Mouse (Mus musculus): ENCODE measurements around the gene 2510009E07Rik. TPM values are rescaled to one million over a fixed set of nuclear protein-coding genes. Genes with fewer than 3 reads are reported as not detected.

2510009E07Rik gene
- polyA plus RNA-seq, 1 experiment: 14.1 TPM

GRCm38 (mm10) chr16:21636156-21636853, 58.2 kb downstream of the 2510009E07Rik start:
- DNase-seq (ENCODE audit: low spot score): no peak

- no peak for DNase-seq (ENCODE audit: low spot score)
Observed at GRCm38 (mm10) chr16:21634460-21634859, 60.0 kb downstream of the 2510009E07Rik start.

GRCm38 (mm10) chr16:21631815-21632222, 62.6 kb downstream of the 2510009E07Rik start:
- no peak for DNase-seq (ENCODE audit: low spot score)

GRCm38 (mm10) chr16:21630614-21631013, 63.9 kb downstream of the 2510009E07Rik start:
- DNase-seq (ENCODE audit: low spot score): no peak

GRCm38 (mm10) chr16:21628061-21628591, 66.3 kb downstream of the 2510009E07Rik start:
- no peak for DNase-seq (ENCODE audit: low spot score)

GRCm38 (mm10) chr16:21627248-21627647, 67.2 kb downstream of the 2510009E07Rik start:
- DNase-seq (ENCODE audit: low spot score): no peak

- DNase-seq (ENCODE audit: low spot score): no peak
Observed at GRCm38 (mm10) chr16:21625784-21626634, 68.5 kb downstream of the 2510009E07Rik start.

GRCm38 (mm10) chr16:21620630-21621029, 73.8 kb downstream of the 2510009E07Rik start:
- no peak for DNase-seq (ENCODE audit: low spot score)

- no peak for DNase-seq (ENCODE audit: low spot score)
Observed at GRCm38 (mm10) chr16:21615802-21616201, 78.7 kb downstream of the 2510009E07Rik start.

- DNase-seq (ENCODE audit: low spot score): no peak
Observed at GRCm38 (mm10) chr16:21610473-21610872, 84.0 kb downstream of the 2510009E07Rik start.

GRCm38 (mm10) chr16:21608176-21608865, 86.1 kb downstream of the 2510009E07Rik start:
- no peak for DNase-seq (ENCODE audit: low spot score)

GRCm38 (mm10) chr16:21607651-21608040, 86.8 kb downstream of the 2510009E07Rik start:
- DNase-seq (ENCODE audit: low spot score): no peak

GRCm38 (mm10) chr16:21607021-21607650, 87.3 kb downstream of the 2510009E07Rik start:
- DNase-seq (ENCODE audit: low spot score): no peak

- no peak for DNase-seq (ENCODE audit: low spot score)
Observed at GRCm38 (mm10) chr16:21606249-21607020, 88.0 kb downstream of the 2510009E07Rik start.

GRCm38 (mm10) chr16:21604354-21604753, 90.1 kb downstream of the 2510009E07Rik start:
- no peak for DNase-seq (ENCODE audit: low spot score)

Other genes starting within 250 kb of the 2510009E07Rik start
- 11.6 and 13.5 TPM in 2 replicates for gene Ehhadh, start 93.1 kb upstream of the 2510009E07Rik start, polyA plus RNA-seq (2012; rRNA removed)
- 0.69 and 0.96 TPM in 2 replicates for gene Map3k13, start 99.7 kb upstream of the 2510009E07Rik start, polyA plus RNA-seq (2012; rRNA removed)

All from urinary bladder, adult 2 months (tissue).